Mouse (Mus musculus) heart, adult 2 months (tissue): ENCODE data around the gene Pten. TPM values are rescaled to one million over a fixed set of nuclear protein-coding genes. Genes with fewer than 3 reads are reported as not detected.
"Not testable (repeated sequence)": the region's sequence is repeated elsewhere in the genome, so short reads cannot be mapped to it uniquely, and the experiment has no call there.

ENCODE experiments used
- DNase-seq, 2 experiments: peaks; one replicate each; pipeline ENCODE4 v3.0.0; 2021
- H3K27ac ChIP-seq: fragments of 200-600 bp; 2 replicates; pipeline ENCODE4 v1.8.1; 2022
- H3K27me3 ChIP-seq: fragments of 200-500 bp; 2 replicates; pipeline ENCODE4 v1.6.1; 2012; ENCODE audit warnings: mild to moderate bottlenecking, low read length, inconsistent platforms, mixed read lengths; ENCODE audit not compliant: control insufficient read depth, insufficient read depth
- H3K36me3 ChIP-seq: fragments of 200-500 bp; 2 replicates; pipeline ENCODE4 v1.6.1; 2012; ENCODE audit warnings: low read length, inconsistent platforms; ENCODE audit not compliant: control insufficient read depth, insufficient read depth
- H3K4me1 ChIP-seq: fragments of 200-500 bp; 2 replicates; pipeline ENCODE4 v1.6.1; 2011; ENCODE audit warnings: low read length; ENCODE audit not compliant: control insufficient read depth, insufficient read depth
- H3K4me3 ChIP-seq: fragments of 200-600 bp; 2 replicates; pipeline ENCODE4 v1.8.1; 2022
- H3K79me2 ChIP-seq: fragments of 200-500 bp; replicated peaks from 2 replicates; pipeline ENCODE4 v1.6.1; 2012; ENCODE audit warnings: mild to moderate bottlenecking, inconsistent platforms, low read length, moderate library complexity, mixed read lengths; ENCODE audit not compliant: control insufficient read depth, insufficient read depth
- H3K9ac ChIP-seq: fragments of 200-500 bp; 2 replicates; pipeline ENCODE4 v1.6.1; 2012; ENCODE audit warnings: low read depth, mild to moderate bottlenecking, control low read depth, inconsistent platforms, low read length, mixed read lengths
- CTCF ChIP-seq: fragments of 200-600 bp; IDR thresholded peaks from 2 replicates; pipeline ENCODE4 v1.8.1; 2022; ENCODE audit warnings: antibody characterized with exemption, mild to moderate bottlenecking, moderate library complexity
- EP300 ChIP-seq: fragments of 200-500 bp; IDR thresholded peaks from 2 replicates; pipeline ENCODE4 v1.6.1; 2011; ENCODE audit warnings: low read depth, low read length, control low read depth; ENCODE audit not compliant: insufficient read depth
- POLR2A ChIP-seq: fragments of 200-500 bp; IDR thresholded peaks from 2 replicates; pipeline ENCODE4 v1.6.1; 2011; ENCODE audit warnings: mild to moderate bottlenecking, low read depth, low read length, control low read depth; ENCODE audit not compliant: insufficient read depth
- WGBS: fragments of 180-500 bp; shearing (Covaris S2); methylation state at CpG from one replicate; pipeline ENCODE4 v1.1.7; 2018; 5-methylcytosine and 5-hydroxymethylcytosine counted together
- intact Hi-C: fragments of 180-260 bp; cut with DNase I; formaldehyde crosslinking; loops from one replicate; pipeline ENCODE4 v1.15.1; 2025
- polyA plus RNA-seq: library from polyadenylated mRNA; depleted of rRNA; stranded (reverse); fragments of >200 nt; gene quantifications from 2 replicates; pipeline ENCODE4 v1.2.3, GENCODE M21; 2012
- total RNA-seq, 2 experiments: library from RNA; stranded (reverse); gene quantifications; 2 replicates each; pipeline ENCODE4 v1.2.3; 2021

Gene Pten
- total and polyA plus RNA-seq, 3 experiments = 9.6 to 67.9 (median 59.7) TPM

GRCm38 (mm10) chr19:32760499-32760898 is 3.2 kb downstream of the Pten start:
- H3K4me3 ChIP-seq = peak overlapping the region; percentile 96
- peak in 1 of 2 experiments; percentile 11 for DNase-seq
- H3K36me3 ChIP-seq = peaks cover 34% of the 10 kb centered on the region
- H3K27me3 ChIP-seq = no peaks in the 10 kb centered on the region
- WGBS = 17% methylated on average over 6 of the region's 6 CpGs
- H3K4me1 ChIP-seq = peaks cover 16% of the 10 kb centered on the region
- H3K9ac ChIP-seq = peak overlapping the region; percentile 15; the same call in 1 of the 2 replicates
- TF ChIP-seq POLR2A = no peak
- TF ChIP-seq CTCF = no peak
- TF ChIP-seq EP300 = no peak
- intact Hi-C loops = loop anchor here (5.0 to 10.0 kb wide), 2 partner anchors 54 to 302 kb away; no protein-coding TSS in a partner anchor
- H3K27ac ChIP-seq = peak overlapping the region; percentile 19
- peaks cover 9% of the 10 kb centered on the region for H3K79me2 ChIP-seq

- Histone ChIP-seq H3K4me3 (peak overlapping the region; percentile 96), H3K4me1 (peaks cover 19% of the 10 kb centered on the region), H3K27ac (no peak overlapping the region; the same call in 1 of the 2 replicates), H3K79me2 (peaks cover 11% of the 10 kb centered on the region), H3K9ac (no peak overlapping the region), H3K27me3 (no peaks in the 10 kb centered on the region), H3K36me3 (peaks cover 38% of the 10 kb centered on the region)
- TF ChIP-seq EP300 = no peak
- TF ChIP-seq CTCF = no peak
- TF ChIP-seq POLR2A = no peak
- 62% methylated on average over 4 of the region's 4 CpGs for WGBS
- no peak for DNase-seq
- intact Hi-C loops = loop anchor here (5.0 to 10.0 kb wide), 2 partner anchors 54 to 301 kb away; no protein-coding TSS in a partner anchor
Measured at GRCm38 (mm10) chr19:32761162-32761561, 3.9 kb downstream of the Pten start.

- Histone ChIP-seq H3K4me1 (peaks cover 20% of the 10 kb centered on the region), H3K36me3 (peaks cover 45% of the 10 kb centered on the region), H3K9ac (no peak overlapping the region), H3K27ac (no peak overlapping the region; the same call in 1 of the 2 replicates), H3K79me2 (peaks cover 11% of the 10 kb centered on the region), H3K4me3 (no peak overlapping the region; the same call in 1 of the 2 replicates), H3K27me3 (no peaks in the 10 kb centered on the region)
- intact Hi-C loops = loop anchor here (5.0 to 10.0 kb wide), 2 partner anchors 52 to 300 kb away; no protein-coding TSS in a partner anchor
- no peak for DNase-seq
- 28% methylated on average over 4 of the region's 4 CpGs for WGBS
- TF ChIP-seq CTCF (no peak), EP300 (no peak), POLR2A (no peak)
Measured at GRCm38 (mm10) chr19:32762493-32762892, 5.2 kb downstream of the Pten start.

- DNase-seq = no peak
- no peak for TF ChIP-seq EP300
- TF ChIP-seq CTCF = no peak
- TF ChIP-seq POLR2A = no peak
- WGBS = 14% methylated on average over 2 of the region's 2 CpGs
- no peak overlapping the region for H3K9ac ChIP-seq
- peaks cover 17% of the 10 kb centered on the region for H3K4me1 ChIP-seq
- intact Hi-C loops = no loop called here
- H3K79me2 ChIP-seq = peaks cover 17% of the 10 kb centered on the region
- H3K27me3 ChIP-seq = no peaks in the 10 kb centered on the region
- peaks cover 29% of the 10 kb centered on the region for H3K36me3 ChIP-seq
- H3K27ac ChIP-seq = no peak overlapping the region
- no peak overlapping the region for H3K4me3 ChIP-seq
Measured at GRCm38 (mm10) chr19:32778411-32778810, 21.1 kb downstream of the Pten start.

- Histone ChIP-seq H3K79me2 (peaks cover 17% of the 10 kb centered on the region), H3K27ac (no peak overlapping the region), H3K4me3 (no peak overlapping the region), H3K36me3 (peaks cover 33% of the 10 kb centered on the region), H3K4me1 (peaks cover 17% of the 10 kb centered on the region), H3K27me3 (no peaks in the 10 kb centered on the region), H3K9ac (no peak overlapping the region)
- 36% methylated on average over 3 of the region's 3 CpGs for WGBS
- intact Hi-C loops = no loop called here
- DNase-seq = no peak
- no peak for TF ChIP-seq CTCF
- TF ChIP-seq POLR2A = no peak
Measured at GRCm38 (mm10) chr19:32779131-32779530, 21.8 kb downstream of the Pten start.

GRCm38 (mm10) chr19:32781305-32782071 is 24.2 kb downstream of the Pten start:
- 82% methylated on average over 5 of the region's 5 CpGs for WGBS
- H3K27ac ChIP-seq = no peak overlapping the region

GRCm38 (mm10) chr19:32787388-32787787 is 30.1 kb downstream of the Pten start:
- peaks cover 15% of the 10 kb centered on the region for H3K79me2 ChIP-seq
- intact Hi-C loops, H3K27me3 ChIP-seq, H3K9ac ChIP-seq, H3K4me3 ChIP-seq, H3K27ac ChIP-seq: not testable (repeated sequence)
- peak in 1 of 2 experiments; percentile 17 for DNase-seq
- H3K36me3 ChIP-seq = peaks cover 27% of the 10 kb centered on the region
- 22% methylated on average over 4 of the region's 4 CpGs for WGBS
- H3K4me1 ChIP-seq = peaks cover 16% of the 10 kb centered on the region

More at GRCm38 (mm10) chr19:32781305-32782071, 24.2 kb downstream of the Pten start:
- H3K79me2 ChIP-seq = peaks cover 19% of the 10 kb centered on the region
- H3K4me1 ChIP-seq = peaks cover 18% of the 10 kb centered on the region
- intact Hi-C loops = loop anchor here (5.0 kb wide), 2 partner anchors 46 to 126 kb away; no protein-coding TSS in a partner anchor
- H3K36me3 ChIP-seq = peaks cover 29% of the 10 kb centered on the region
- no peak overlapping the region for H3K4me3 ChIP-seq
- TF ChIP-seq EP300 (no peak), POLR2A (no peak), CTCF (no peak)
- DNase-seq = no peak
- no peak overlapping the region for H3K9ac ChIP-seq
- H3K27me3 ChIP-seq = no peaks in the 10 kb centered on the region

- H3K27ac ChIP-seq, DNase-seq, intact Hi-C loops, H3K9ac ChIP-seq, H3K27me3 ChIP-seq, H3K79me2 ChIP-seq, H3K4me3 ChIP-seq: not testable (repeated sequence)
- Histone ChIP-seq H3K4me1 (peaks cover 16% of the 10 kb centered on the region), H3K36me3 (peaks cover 27% of the 10 kb centered on the region)
- WGBS = 87% methylated on average over 3 of the region's 3 CpGs
Measured at GRCm38 (mm10) chr19:32788016-32788415, 30.7 kb downstream of the Pten start.
